Mouse (Mus musculus) ES-E14 (cell line): ENCODE measurements around the gene Zfhx3.

Experiments
- CHD2 ChIP-seq: IDR thresholded peaks from 2 replicates; pipeline ENCODE4 v1.6.1; 2014; ENCODE audit warnings: mild to moderate bottlenecking, low read depth, low read length, inconsistent platforms
- MAFK ChIP-seq: IDR thresholded peaks from 2 replicates; pipeline ENCODE4 v1.6.1; 2014; ENCODE audit warnings: mild to moderate bottlenecking, low read depth, low read length, inconsistent platforms; ENCODE audit not compliant: insufficient read depth
- ZC3H11A ChIP-seq: IDR thresholded peaks from 2 replicates; pipeline ENCODE4 v1.6.1; 2012; ENCODE audit warnings: low read depth, mild to moderate bottlenecking, inconsistent platforms, low read length, borderline replicate concordance
- ZNF384 ChIP-seq: IDR thresholded peaks from 2 replicates; pipeline ENCODE4 v1.6.1; 2012; ENCODE audit warnings: low read depth, low read length, inconsistent platforms

DNA sequence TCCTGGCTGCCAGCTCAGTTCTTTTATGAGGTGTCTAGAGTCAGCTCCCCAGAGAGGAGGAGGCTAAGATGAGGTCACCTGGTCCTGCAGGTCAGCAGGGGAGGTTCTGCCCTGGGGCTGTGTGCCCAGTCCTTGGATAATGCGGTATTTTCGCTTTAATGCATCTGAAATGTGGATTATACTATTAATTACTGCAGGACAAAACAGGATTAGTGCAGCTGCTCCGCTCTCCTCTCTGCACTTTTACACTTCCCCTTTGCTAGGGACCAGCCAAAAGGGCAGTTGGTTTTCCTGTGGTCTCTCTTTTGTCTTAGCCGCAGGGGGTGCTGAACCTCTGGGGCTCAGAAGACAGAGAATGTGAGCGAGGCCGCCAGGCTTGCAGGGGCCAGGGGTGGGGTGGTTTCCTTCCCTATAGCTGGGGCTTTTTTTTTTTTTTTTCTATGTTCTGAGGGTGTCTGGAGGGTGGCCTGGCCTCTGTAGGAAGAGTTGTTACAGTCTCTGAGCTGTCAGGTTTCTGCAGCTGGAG is 806.5 kb downstream of the Zfhx3 start:
- TF ChIP-seq MAFK = no peak
- TF ChIP-seq ZC3H11A = no peak
- peak; percentile 64 for TF ChIP-seq ZNF384
- TF ChIP-seq CHD2 = no peak
